8 mouse cellular contexts compared by ENCODE assay signal in the genomic region with DNA sequence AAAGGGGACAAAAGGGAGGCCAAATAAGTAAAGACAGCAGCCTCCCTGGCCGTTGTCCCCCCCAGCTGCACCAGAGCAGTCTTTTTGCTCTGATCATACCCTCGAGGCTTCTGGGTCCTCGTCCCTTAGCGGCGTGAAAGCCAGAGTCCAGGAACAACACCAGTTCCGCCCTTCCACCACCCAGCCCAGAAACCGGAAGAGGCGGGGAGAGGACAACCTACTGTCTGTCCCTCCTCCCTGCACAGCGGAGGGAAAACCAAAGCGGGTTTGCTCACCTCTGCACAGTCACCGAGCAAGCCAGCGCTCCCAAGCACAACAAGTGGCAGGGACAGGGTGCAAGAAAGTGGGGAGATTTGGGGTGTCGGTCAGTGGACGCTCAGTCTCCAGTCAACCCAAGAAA. TPM values are rescaled to one million over a fixed set of nuclear protein-coding genes. Genes with fewer than 3 reads are reported as not detected.
A peak's percentile ranks its signal among the peaks of the same experiment; 100 is the strongest.
DNase-seq lines count a peak whose midpoint lies in the region; ATAC-seq lines count a peak whose summit lies in the region.

No protein-coding gene starts in this region.

- no peaks in the 10 kb centered on the region for H3K9me3 ChIP-seq in forebrain, embryonic 13.5 days (replicated peaks)
- H3K9me3 ChIP-seq in limb, embryonic 12.5 days: no peaks in the 10 kb centered on the region
- H3K9me3 ChIP-seq in midbrain, embryonic 12.5 days: no peaks in the 10 kb centered on the region

- H3K27ac ChIP-seq in forebrain, embryonic 13.5 days: no peak overlapping the region
- H3K27ac ChIP-seq in limb, embryonic 12.5 days: peak overlapping the region; percentile 80
- no peak overlapping the region for H3K27ac ChIP-seq in midbrain, embryonic 12.5 days (replicated peaks)

- peaks cover 16% of the 10 kb centered on the region for H3K4me1 ChIP-seq in forebrain, embryonic 13.5 days
- H3K4me1 ChIP-seq in limb, embryonic 12.5 days (replicated peaks): peaks cover 18% of the 10 kb centered on the region
- H3K4me1 ChIP-seq in midbrain, embryonic 12.5 days: peaks cover 16% of the 10 kb centered on the region

- H3K4me3 ChIP-seq in forebrain, embryonic 13.5 days: peak overlapping the region; percentile 27
- peak overlapping the region; percentile 37 for H3K4me3 ChIP-seq in limb, embryonic 12.5 days (replicated peaks)
- peak overlapping the region; percentile 24 for H3K4me3 ChIP-seq in midbrain, embryonic 12.5 days

- H3K4me2 ChIP-seq in forebrain, embryonic 13.5 days: peak overlapping the region; percentile 60
- peak overlapping the region; percentile 69 for H3K4me2 ChIP-seq in limb, embryonic 12.5 days
- peak overlapping the region; percentile 54 for H3K4me2 ChIP-seq in midbrain, embryonic 12.5 days (replicated peaks)

- no peaks in the 10 kb centered on the region for H3K36me3 ChIP-seq in forebrain, embryonic 13.5 days (ENCODE audit: poor library complexity, severe bottlenecking)
- H3K36me3 ChIP-seq in limb, embryonic 12.5 days: no peaks in the 10 kb centered on the region
- no peaks in the 10 kb centered on the region for H3K36me3 ChIP-seq in midbrain, embryonic 12.5 days

- H3K27me3 ChIP-seq in forebrain, embryonic 13.5 days: 0 out of 2 replicates have a peak, but pooled peaks cover 5% of the 10 kb centered on the region
- H3K27me3 ChIP-seq in limb, embryonic 12.5 days: no peaks in the 10 kb centered on the region
- 0 out of 2 replicates have a peak, but pooled peaks cover 4% of the 10 kb centered on the region for H3K27me3 ChIP-seq in midbrain, embryonic 12.5 days

- H3K9ac ChIP-seq in forebrain, embryonic 13.5 days: peak overlapping the region; percentile 54
- H3K9ac ChIP-seq in limb, embryonic 12.5 days (replicated peaks): peak overlapping the region; percentile 57
- peak overlapping the region; percentile 31 for H3K9ac ChIP-seq in midbrain, embryonic 12.5 days (replicated peaks)

- WGBS in forebrain, embryonic 13.5 days: 5% methylated on average over 14 of the region's 14 CpGs
- 3% methylated on average over 14 of the region's 14 CpGs for WGBS in limb, embryonic 12.5 days
- WGBS in midbrain, embryonic 12.5 days: 6% methylated on average over 14 of the region's 14 CpGs

- ATAC-seq in forebrain, embryonic 13.5 days: no peak
- peak; percentile 68 to 73 for ATAC-seq in hematopoietic stem cell, adult 5-6 weeks (replicated peaks in 1 of 2; ENCODE audit: insufficient read depth in 1 of 2, low FRiP score in 2 of 2, low TSS enrichment in 1 of 2, low read depth in 1 of 2, poor library complexity in 2 of 2, severe bottlenecking in 2 of 2)
- ATAC-seq in limb, embryonic 12.5 days (ENCODE audit: insufficient number of reproducible peaks, insufficient read depth, low FRiP score, low TSS enrichment, low read depth): no peak; the same call in 1 of the 2 replicates
- ATAC-seq in midbrain, embryonic 12.5 days (ENCODE audit: low FRiP score, low read depth): no peak

- peak; percentile 47 to 56 for DNase-seq in cerebellum, adult 18-20 months
- DNase-seq in cerebellum, adult 9-11 months: no peak
- peak; percentile 89 to 91 for DNase-seq in adrenal gland, postnatal 36 days
- peak; percentile 76 to 86 for DNase-seq in spleen, postnatal 4 days (ENCODE audit: low spot score in 2 of 2)

RNA-seq across cellular contexts. Expression of gene Nhp2, which starts 3.9 kb away (rescaled TPM):
- total RNA-seq in adrenal gland, postnatal 36 days (2021): 10 to 100 TPM; 61.5 to 77.5 TPM
- polyA plus RNA-seq in forebrain, embryonic 13.5 days (2015; fragmentation: Nextera tagmentation; extraction: Ambion mirVana): 123 and 141 TPM in 2 replicates
- 64.8 and 83.2 TPM in 2 replicates for total RNA-seq in hematopoietic stem cell, adult 5-6 weeks (2017)
- 145 and 149 TPM in 2 replicates for polyA plus RNA-seq in limb, embryonic 12.5 days (2016; fragmentation: Nextera tagmentation; extraction: Ambion mirVana)
- 118 and 128 TPM in 2 replicates for polyA plus RNA-seq in midbrain, embryonic 12.5 days (2016; fragmentation: Nextera tagmentation; extraction: Ambion mirVana)

RNA-seq across cellular contexts. Expression of gene Hnrnpab, which starts 9.0 kb away (rescaled TPM):
- 100 to 1,000 TPM; 315 to 322 TPM for total RNA-seq in adrenal gland, postnatal 36 days (2021)
- polyA plus RNA-seq in forebrain, embryonic 13.5 days (2015; fragmentation: Nextera tagmentation; extraction: Ambion mirVana): 585 and 646 TPM in 2 replicates
- total RNA-seq in hematopoietic stem cell, adult 5-6 weeks (2017): 761 and 1,232 TPM in 2 replicates
- polyA plus RNA-seq in limb, embryonic 12.5 days (2016; fragmentation: Nextera tagmentation; extraction: Ambion mirVana): 732 and 757 TPM in 2 replicates
- 771 and 878 TPM in 2 replicates for polyA plus RNA-seq in midbrain, embryonic 12.5 days (2016; fragmentation: Nextera tagmentation; extraction: Ambion mirVana)

RNA-seq across cellular contexts. Expression of gene Rmnd5b, which starts 20.1 kb away (rescaled TPM):
- total RNA-seq in adrenal gland, postnatal 36 days (2021): 10 to 100 TPM; 35.4 to 54.1 TPM
- 53.8 and 61.2 TPM in 2 replicates for polyA plus RNA-seq in forebrain, embryonic 13.5 days (2015; fragmentation: Nextera tagmentation; extraction: Ambion mirVana)
- 15.6 and 27.8 TPM in 2 replicates for total RNA-seq in hematopoietic stem cell, adult 5-6 weeks (2017)
- polyA plus RNA-seq in limb, embryonic 12.5 days (2016; fragmentation: Nextera tagmentation; extraction: Ambion mirVana): 41.5 and 42.6 TPM in 2 replicates
- 44.3 and 46.8 TPM in 2 replicates for polyA plus RNA-seq in midbrain, embryonic 12.5 days (2016; fragmentation: Nextera tagmentation; extraction: Ambion mirVana)

RNA-seq across cellular contexts. Expression of gene Phykpl, which starts 31.0 kb away (rescaled TPM):
- total RNA-seq in adrenal gland, postnatal 36 days (2021): 10 to 100 TPM; 20.6 to 26.3 TPM
- 13.4 and 14.1 TPM in 2 replicates for polyA plus RNA-seq in forebrain, embryonic 13.5 days (2015; fragmentation: Nextera tagmentation; extraction: Ambion mirVana)
- total RNA-seq in hematopoietic stem cell, adult 5-6 weeks (2017): 13.7 and 22.3 TPM in 2 replicates
- polyA plus RNA-seq in limb, embryonic 12.5 days (2016; fragmentation: Nextera tagmentation; extraction: Ambion mirVana): 15.0 and 16.9 TPM in 2 replicates
- polyA plus RNA-seq in midbrain, embryonic 12.5 days (2016; fragmentation: Nextera tagmentation; extraction: Ambion mirVana): 16.5 and 17.7 TPM in 2 replicates

RNA-seq across cellular contexts. Expression of gene N4bp3, which starts 35.0 kb away (rescaled TPM):
- 1 to 10 TPM; 7.8 to 7.9 TPM for total RNA-seq in adrenal gland, postnatal 36 days (2021)
- 7.7 and 8.4 TPM in 2 replicates for polyA plus RNA-seq in forebrain, embryonic 13.5 days (2015; fragmentation: Nextera tagmentation; extraction: Ambion mirVana)
- 5.7 and 8.4 TPM in 2 replicates for total RNA-seq in hematopoietic stem cell, adult 5-6 weeks (2017)
- 28.0 and 29.5 TPM in 2 replicates for polyA plus RNA-seq in limb, embryonic 12.5 days (2016; fragmentation: Nextera tagmentation; extraction: Ambion mirVana)
- 10.7 and 11.8 TPM in 2 replicates for polyA plus RNA-seq in midbrain, embryonic 12.5 days (2016; fragmentation: Nextera tagmentation; extraction: Ambion mirVana)

Comparison
In these comparisons a context has a peak if more than half of its experiments do, and no peak if none do; other contexts are left out.
1. ATAC-seq: peak in hematopoietic stem cell, adult 5-6 weeks (2 of 2); none in forebrain, embryonic 13.5 days (single experiment), limb, embryonic 12.5 days (single experiment) and midbrain, embryonic 12.5 days (single experiment).
2. Peak in every context shown above with its lines, with median percentiles within 50 percentile points of each other: H3K4me2 ChIP-seq, H3K4me3 ChIP-seq and H3K9ac ChIP-seq.